Mouse (Mus musculus): Measurements from ENCODE around the gene Pabpc4.

- TF ChIP-seq POLR2A (IDR thresholded peaks at IDR 0.05; ENCODE audit: control insufficient read depth, low read depth, low read length) (no peak), CTCF (IDR thresholded peaks at IDR 0.05; ENCODE audit: control insufficient read depth, insufficient read depth, insufficient replicate concordance, low read depth, low read length) (no peak)
These were observed 80.0 kb downstream of the Pabpc4 start for GRCm38 (mm10) chr4:123342091-123342641.
